Mouse (Mus musculus) cerebellum, postnatal 14 days (tissue): ENCODE results near the gene Trmo.
A peak's percentile ranks its signal among the peaks of the same experiment; 100 is the strongest.

Experiments
- DNase-seq, 2 experiments: peaks; one replicate each; pipeline ENCODE4 v3.0.0; 2021; ENCODE audit warnings: mixed read lengths in 2 of 2

The Trmo gene

GRCm38 (mm10) chr4:46370406-46370805, 18.8 kb downstream of the Trmo start:
- peak in 1 of 2 experiments; percentile 16 for DNase-seq

DNA sequence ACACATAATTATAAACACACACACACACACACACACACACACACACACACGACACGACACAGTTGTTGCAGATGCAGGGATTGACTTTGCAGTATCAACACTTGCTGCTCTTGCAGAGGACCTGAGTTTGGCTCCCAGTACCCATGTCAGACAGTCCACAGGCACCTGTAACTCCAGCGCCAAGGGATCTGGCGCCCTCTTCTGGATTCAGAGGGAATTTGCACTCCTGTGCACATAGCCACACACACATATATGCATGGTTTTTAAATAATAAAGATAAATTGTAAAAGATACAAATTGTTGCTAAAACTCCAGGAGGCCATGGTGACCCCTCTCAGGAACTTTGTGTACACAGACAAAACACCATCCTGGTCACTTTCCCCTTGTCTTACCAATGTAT, 20.2 kb downstream of the Trmo start:
- no peak for DNase-seq

- DNase-seq, result no peak
These were observed 21.7 kb downstream of the Trmo start for GRCm38 (mm10) chr4:46367487-46367959.

- no peak for DNase-seq
These were observed 24.9 kb downstream of the Trmo start for GRCm38 (mm10) chr4:46364360-46364759.

- no peak for DNase-seq
These were observed 28.0 kb downstream of the Trmo start for GRCm38 (mm10) chr4:46361258-46361657.

- DNase-seq, result no peak
These were observed 29.5 kb downstream of the Trmo start for GRCm38 (mm10) chr4:46359539-46360253.

DNA sequence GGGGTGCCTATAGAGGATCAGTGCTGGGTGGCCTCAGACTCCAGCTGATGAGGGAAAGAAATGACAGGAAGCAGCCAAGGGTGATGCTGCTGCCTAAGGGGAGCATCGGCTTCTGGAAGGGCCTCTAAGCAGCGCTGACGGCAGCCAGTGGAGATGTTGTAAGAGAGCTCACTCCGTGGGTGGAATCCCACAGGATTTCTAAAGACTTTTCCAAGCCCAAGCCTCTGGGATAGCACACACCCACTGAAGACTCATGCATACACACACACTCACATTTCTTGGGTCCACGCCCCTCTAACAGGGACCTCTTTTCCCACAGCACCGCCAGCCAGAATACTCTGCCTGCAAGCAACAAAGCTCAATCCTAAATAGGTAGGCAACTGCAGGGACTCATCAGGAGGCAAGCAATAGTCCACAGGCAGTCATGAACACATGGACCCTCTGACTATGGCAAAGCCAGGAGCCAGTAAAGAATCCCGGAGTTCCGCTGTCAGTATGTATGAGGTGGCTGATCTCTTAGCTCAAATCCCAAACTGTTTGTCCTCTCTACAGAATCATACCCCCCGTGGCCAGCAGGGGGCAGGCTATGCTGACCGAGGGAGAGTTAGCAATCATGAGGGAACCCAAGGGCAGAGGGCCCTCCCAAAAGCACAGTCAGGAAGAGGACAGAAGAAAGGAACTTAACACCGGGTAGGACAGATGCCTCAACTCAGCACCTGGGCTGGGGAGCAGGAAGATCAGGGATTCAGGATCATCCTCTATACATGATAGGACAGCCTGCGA, 32.7 kb downstream of the Trmo start:
- peak; percentile 72 to 89 for DNase-seq

GRCm38 (mm10) chr4:46353045-46353444, 36.2 kb downstream of the Trmo start:
- no peak for DNase-seq

- DNase-seq, result no peak
These were observed 39.7 kb downstream of the Trmo start for GRCm38 (mm10) chr4:46349530-46349929.

DNA sequence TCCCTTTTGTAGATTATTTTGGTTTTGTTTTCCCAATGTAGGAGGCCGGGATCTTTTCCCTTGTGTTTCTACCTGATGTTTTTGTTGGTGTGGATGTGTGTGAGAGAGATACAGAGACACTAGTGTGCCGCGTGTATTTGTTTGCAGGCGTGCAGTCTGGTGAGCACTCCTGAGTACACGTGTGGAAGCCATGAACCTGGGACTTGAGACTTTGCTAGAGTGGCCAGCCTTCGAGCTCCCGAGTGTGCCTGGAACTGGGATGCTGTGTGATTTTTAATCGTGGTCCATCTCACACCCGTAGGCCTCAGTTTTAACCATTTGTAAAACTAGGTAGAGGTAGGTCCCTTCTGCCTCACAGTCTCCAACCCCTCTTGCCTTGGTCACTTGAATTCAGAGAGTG, 40.3 kb downstream of the Trmo start:
- DNase-seq, result no peak

- DNase-seq, result no peak
These were observed 41.4 kb downstream of the Trmo start for GRCm38 (mm10) chr4:46347580-46348515.

- DNase-seq, result no peak
These were observed 42.1 kb downstream of the Trmo start for GRCm38 (mm10) chr4:46347141-46347540.

GRCm38 (mm10) chr4:46346221-46346620, 43.0 kb downstream of the Trmo start:
- no peak for DNase-seq

DNA sequence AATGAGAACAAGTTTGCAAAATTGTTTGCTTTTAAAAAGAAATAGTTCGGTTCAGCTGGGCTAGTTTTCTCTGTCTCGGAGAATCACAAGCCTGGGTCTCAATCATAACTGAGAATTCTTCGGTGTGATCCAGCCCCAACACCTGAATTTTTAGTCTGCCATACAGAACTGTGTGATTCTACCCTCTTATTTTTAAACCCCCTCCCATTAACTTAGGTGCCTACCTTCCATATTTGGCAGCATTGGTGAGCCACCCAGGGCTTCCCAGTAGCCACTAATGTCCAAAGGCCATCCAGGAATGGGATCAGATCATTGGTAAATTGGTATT, 43.5 kb downstream of the Trmo start:
- no peak for DNase-seq

DNA sequence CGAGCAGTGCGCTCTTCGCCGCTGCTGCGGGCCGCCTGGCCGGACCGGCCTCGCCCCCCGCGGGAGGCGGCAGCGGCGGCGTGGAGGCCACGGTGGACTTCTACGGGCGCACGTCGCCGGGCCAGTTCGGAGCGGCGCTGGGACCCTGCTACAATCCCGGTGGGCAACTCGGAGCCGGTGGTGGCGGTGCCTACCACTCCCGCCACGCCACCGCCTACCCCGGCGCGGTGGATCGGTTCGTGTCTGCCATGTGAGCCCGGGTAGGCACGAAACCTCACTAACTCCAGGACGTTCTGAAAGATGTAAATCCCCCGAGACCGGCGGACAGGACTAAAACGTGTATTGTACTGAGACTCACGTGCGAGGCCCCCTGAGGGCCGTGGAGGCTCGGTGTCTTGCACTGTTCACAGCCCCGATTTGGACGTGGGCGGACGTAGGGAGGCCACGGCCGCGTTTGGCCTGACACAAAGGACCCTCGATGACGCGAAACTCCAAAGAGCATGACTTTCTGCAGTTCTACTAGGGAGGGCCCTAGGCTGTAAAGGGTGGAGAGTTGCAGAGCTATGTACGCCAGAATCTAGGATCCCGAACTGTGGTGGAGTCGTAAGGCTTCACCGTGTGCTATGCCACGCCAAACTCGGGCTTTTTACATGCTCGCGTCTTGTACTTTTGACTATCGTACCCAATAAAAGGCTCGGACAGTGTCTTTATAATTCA, 44.0 kb downstream of the Trmo start:
- no peak for DNase-seq

DNA sequence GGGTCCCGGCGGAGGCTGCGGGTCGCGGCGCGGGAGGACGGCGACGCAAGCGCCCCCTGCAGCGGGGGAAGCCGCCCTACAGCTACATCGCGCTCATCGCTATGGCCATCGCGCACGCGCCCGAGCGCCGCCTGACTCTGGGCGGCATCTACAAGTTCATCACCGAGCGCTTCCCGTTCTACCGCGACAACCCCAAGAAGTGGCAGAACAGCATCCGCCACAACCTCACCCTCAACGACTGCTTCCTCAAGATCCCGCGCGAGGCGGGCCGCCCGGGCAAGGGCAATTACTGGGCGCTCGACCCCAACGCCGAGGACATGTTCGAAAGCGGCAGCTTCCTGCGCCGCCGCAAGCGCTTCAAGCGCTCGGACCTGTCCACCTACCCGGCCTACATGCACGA, 44.9 kb downstream of the Trmo start:
- no peak for DNase-seq

- DNase-seq, result no peak
These were observed 45.5 kb downstream of the Trmo start, which contains the start of gene Foxe1 for GRCm38 (mm10) chr4:46343596-46344260. Gene Foxe1, plus strand, starts transcription at chr4:46343609.

- DNase-seq, result no peak
These were observed 46.4 kb downstream of the Trmo start for GRCm38 (mm10) chr4:46342711-46343286.

- no peak for DNase-seq
These were observed 47.2 kb downstream of the Trmo start for GRCm38 (mm10) chr4:46341831-46342680.

DNA sequence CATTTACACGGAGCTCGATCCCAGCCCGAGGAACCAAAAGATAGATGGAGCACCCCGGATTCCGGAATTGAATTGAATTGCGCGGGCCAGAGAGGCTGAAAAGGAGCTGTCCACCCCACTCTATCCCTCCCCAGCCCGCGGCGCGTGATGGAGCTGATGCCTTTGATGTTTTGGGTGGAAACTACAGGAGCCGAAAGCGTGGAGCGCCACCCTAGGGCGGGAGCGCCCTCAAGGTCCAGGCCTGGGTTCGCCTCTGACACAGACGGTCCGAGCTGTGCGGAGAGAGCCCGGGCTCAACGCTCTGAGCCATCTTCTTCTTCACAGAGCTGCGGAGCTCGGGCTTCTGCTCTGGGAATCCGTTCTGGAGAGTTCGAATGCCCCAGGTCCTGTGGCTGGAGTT, 49.7 kb downstream of the Trmo start:
- DNase-seq, result no peak

GRCm38 (mm10) chr4:46339026-46339425, 50.2 kb downstream of the Trmo start:
- no peak for DNase-seq
